Mouse (Mus musculus) adrenal gland, adult 2 months (tissue): Measurements from ENCODE around the gene Pomc. TPM values are rescaled to one million over a fixed set of nuclear protein-coding genes. Genes with fewer than 3 reads are reported as not detected.
"Not testable (repeated sequence)": the region's sequence is repeated elsewhere in the genome, so short reads cannot be mapped to it uniquely, and the experiment has no call there.

ENCODE experiments used
- DNase-seq: peaks from one replicate; pipeline ENCODE4 v3.0.0; 2021
- long read RNA-seq: library from polyadenylated mRNA; stranded (forward); transcript quantifications from one replicate; pipeline ENCODE4 v2.0.0, GENCODE M21; 2021
- polyA plus RNA-seq: library from polyadenylated mRNA; depleted of rRNA; stranded (reverse); fragments of >200 nt; gene quantifications from 2 replicates; pipeline ENCODE4 v1.2.3, GENCODE M21; 2012; rRNA removed
- total RNA-seq, 2 experiments: library from RNA; stranded (reverse); gene quantifications; 2 replicates each; pipeline ENCODE4 v1.2.3; 2021

Pomc gene
- 1 to 10 TPM in 1 of 2 experiments, under 1 TPM in 1; 0.49 to 1.4 TPM for total RNA-seq
- 0.27 and 0.44 TPM in 2 replicates for polyA plus RNA-seq
- long read RNA-seq, partial matches to known transcripts = 0 of 3 reads
- long read RNA-seq, other reads (novel, unspliced or antisense) = 3 of 3 reads

- no peak for DNase-seq
These were observed at the start of gene Pomc for GRCm38 (mm10) chr12:3954651-3955050. Gene Pomc, plus strand, starts transcription at chr12:3954951.

- DNase-seq = no peak
These were observed 49.3 kb upstream of the Pomc start for GRCm38 (mm10) chr12:3905436-3905835.

GRCm38 (mm10) chr12:3906308-3906707, 48.4 kb upstream of the Pomc start:
- DNase-seq = no peak

- DNase-seq = no peak
These were observed 47.7 kb upstream of the Pomc start for GRCm38 (mm10) chr12:3907008-3907407.

- DNase-seq = no peak
These were observed 47.3 kb upstream of the Pomc start for GRCm38 (mm10) chr12:3907418-3907817.

- DNase-seq = no peak
These were observed 44.2 kb upstream of the Pomc start for GRCm38 (mm10) chr12:3910466-3911093.

- DNase-seq = no peak
These were observed 42.9 kb upstream of the Pomc start for GRCm38 (mm10) chr12:3911831-3912348.

- no peak for DNase-seq
These were observed 38.9 kb upstream of the Pomc start for GRCm38 (mm10) chr12:3915852-3916251.

GRCm38 (mm10) chr12:3917668-3918341, 36.9 kb upstream of the Pomc start:
- DNase-seq = no peak

- no peak for DNase-seq
These were observed 36.2 kb upstream of the Pomc start for GRCm38 (mm10) chr12:3918577-3918976.

GRCm38 (mm10) chr12:3919423-3919822, 35.3 kb upstream of the Pomc start:
- no peak for DNase-seq

GRCm38 (mm10) chr12:3926127-3926526, 28.6 kb upstream of the Pomc start:
- DNase-seq = peak; percentile 59

GRCm38 (mm10) chr12:3928841-3929240, 25.9 kb upstream of the Pomc start:
- no peak for DNase-seq

GRCm38 (mm10) chr12:3930090-3930865, 24.5 kb upstream of the Pomc start:
- not testable (repeated sequence) for DNase-seq

- DNase-seq = no peak
These were observed 12.7 kb upstream of the Pomc start for GRCm38 (mm10) chr12:3942026-3942425.

- DNase-seq = no peak
These were observed 10.2 kb upstream of the Pomc start for GRCm38 (mm10) chr12:3944454-3945073.

GRCm38 (mm10) chr12:3947503-3947902, 7.2 kb upstream of the Pomc start:
- no peak for DNase-seq

- no peak for DNase-seq
These were observed 620 bp downstream of the Pomc start for GRCm38 (mm10) chr12:3955371-3955770.

- no peak for DNase-seq
These were observed 1.6 kb downstream of the Pomc start for GRCm38 (mm10) chr12:3956351-3956750.

GRCm38 (mm10) chr12:3959791-3960543, 5.2 kb downstream of the Pomc start:
- peak; percentile 91 for DNase-seq

- no peak for DNase-seq
These were observed 5.8 kb downstream of the Pomc start for GRCm38 (mm10) chr12:3960553-3960952.
